Mouse (Mus musculus) MEL (cell line): ENCODE results near the gene Naif1. TPM values are rescaled to one million over a fixed set of nuclear protein-coding genes. Genes with fewer than 3 reads are reported as not detected.

Experiments
- DNase-seq: peaks from one replicate; pipeline ENCODE4 v3.0.0; 2011; ENCODE audit warnings: low read depth, low spot score
- H3K27ac ChIP-seq: 2 replicates; pipeline ENCODE4 v1.5.1; 2012; ENCODE audit warnings: low read depth, mild to moderate bottlenecking, control low read depth, low read length, moderate library complexity; ENCODE audit not compliant: control insufficient read depth
- H3K27me3 ChIP-seq, 2 experiments: fragments of 150-350 bp in 1 of 2; sonication (generic) in 1 of 2; 2 replicates each; pipeline ENCODE4 v1.6.1; 2012; ENCODE audit warnings: low read length in 2 of 2, mild to moderate bottlenecking in 2 of 2, improper control_type of control experiment in 1 of 2, moderate library complexity in 1 of 2; ENCODE audit not compliant: insufficient read depth in 2 of 2, control insufficient read depth in 1 of 2
- H3K36me3 ChIP-seq, 2 experiments: 2 replicates each; pipeline ENCODE4 v1.6.1; 2012 to 2014; ENCODE audit warnings: low read length in 2 of 2, improper control_type of control experiment in 1 of 2, inconsistent platforms in 1 of 2, mild to moderate bottlenecking in 1 of 2; ENCODE audit not compliant: insufficient read depth in 2 of 2, control insufficient read depth in 1 of 2
- H3K4me1 ChIP-seq, 2 experiments: fragments of 150-350 bp in 1 of 2; sonication (generic) in 1 of 2; 2 replicates each; pipeline ENCODE4 v1.6.1; 2012; ENCODE audit warnings: low read length in 2 of 2, improper control_type of control experiment in 1 of 2, mild to moderate bottlenecking in 1 of 2; ENCODE audit not compliant: insufficient read depth in 2 of 2, control insufficient read depth in 1 of 2
- H3K4me3 ChIP-seq, 2 experiments: fragments of 150-350 bp in 1 of 2; sonication (generic) in 1 of 2; 2 replicates each; pipeline ENCODE4 v1.5.1; 2012; ENCODE audit warnings: low read depth in 2 of 2, low read length in 2 of 2, mild to moderate bottlenecking in 2 of 2, moderate library complexity in 2 of 2, control low read depth in 1 of 2, improper control_type of control experiment in 1 of 2; ENCODE audit not compliant: control insufficient read depth in 1 of 2, insufficient read depth in 1 of 2
- H3K79me2 ChIP-seq: 2 replicates; pipeline ENCODE4 v1.6.1; 2012; ENCODE audit warnings: mild to moderate bottlenecking, low read length, moderate library complexity; ENCODE audit not compliant: control insufficient read depth, poor library complexity, insufficient read depth
- H3K9ac ChIP-seq: 2 replicates; pipeline ENCODE4 v1.6.1; 2012; ENCODE audit warnings: low read depth, mild to moderate bottlenecking, control low read depth, low read length, moderate library complexity; ENCODE audit not compliant: control insufficient read depth, poor library complexity, severe bottlenecking
- H3K9me3 ChIP-seq: fragments of 150-350 bp; sonication (generic); replicated peaks from 2 replicates; pipeline ENCODE4 v1.6.1; 2012; ENCODE audit warnings: mild to moderate bottlenecking, low read length, improper control_type of control experiment, moderate library complexity; ENCODE audit not compliant: insufficient read depth
- CHD2 ChIP-seq: IDR thresholded peaks from 2 replicates; pipeline ENCODE4 v1.6.1; 2011; ENCODE audit warnings: low read length, improper control_type of control experiment
- CTCF ChIP-seq, 3 experiments: IDR thresholded peaks in 2 of 3; conservative IDR thresholded peaks in 1 of 3; 2 replicates each; pipeline ENCODE4 v1.5.1; 2011 to 2012; ENCODE audit warnings: low read length in 3 of 3, low read depth in 2 of 3, mild to moderate bottlenecking in 2 of 3, improper control_type of control experiment in 1 of 3, inconsistent platforms in 1 of 3, mixed read lengths in 1 of 3, moderate library complexity in 1 of 3; ENCODE audit not compliant: control insufficient read depth in 1 of 3, insufficient read depth in 1 of 3, poor library complexity in 1 of 3, severe bottlenecking in 1 of 3
- ELF1 ChIP-seq: IDR thresholded peaks from 2 replicates; pipeline ENCODE4 v1.6.1; 2014; ENCODE audit warnings: low read depth, mild to moderate bottlenecking, inconsistent platforms, low read length, improper control_type of control experiment, moderate library complexity
- EP300 ChIP-seq, 2 experiments: IDR thresholded peaks; 2 replicates each; pipeline ENCODE4 v1.6.1; 2011; ENCODE audit warnings: improper control_type of control experiment in 2 of 2, low read length in 2 of 2, low read depth in 1 of 2, mild to moderate bottlenecking in 1 of 2
- GATA1 ChIP-seq: IDR thresholded peaks from 2 replicates; pipeline ENCODE4 v1.6.1; 2011; ENCODE audit warnings: low read depth, low read length, improper control_type of control experiment
- KAT2A ChIP-seq: conservative IDR thresholded peaks from 2 replicates; pipeline ENCODE4 v1.6.1; 2012; ENCODE audit warnings: low read depth, low read length, improper control_type of control experiment, inconsistent platforms
- MAFK ChIP-seq: IDR thresholded peaks from 2 replicates; pipeline ENCODE4 v1.6.1; 2011; ENCODE audit warnings: low read depth, mild to moderate bottlenecking, low read length, improper control_type of control experiment, borderline replicate concordance
- MAX ChIP-seq: IDR thresholded peaks from 2 replicates; pipeline ENCODE4 v1.6.1; 2011; ENCODE audit warnings: low read length, improper control_type of control experiment
- MXI1 ChIP-seq: IDR thresholded peaks from 2 replicates; pipeline ENCODE4 v1.6.1; 2011; ENCODE audit warnings: mild to moderate bottlenecking, low read depth, low read length, improper control_type of control experiment
- NRF1 ChIP-seq: IDR thresholded peaks from 2 replicates; pipeline ENCODE4 v1.6.1; 2014; ENCODE audit warnings: low read depth, mild to moderate bottlenecking, inconsistent platforms, low read length, improper control_type of control experiment, moderate library complexity; ENCODE audit not compliant: poor library complexity, insufficient read depth, severe bottlenecking
- POLR2AphosphoS2 ChIP-seq: IDR thresholded peaks from 2 replicates; pipeline ENCODE4 v1.6.1; 2011; ENCODE audit warnings: low read length, improper control_type of control experiment
- RAD21 ChIP-seq: IDR thresholded peaks from 2 replicates; pipeline ENCODE4 v1.6.1; 2011; ENCODE audit warnings: mild to moderate bottlenecking, low read depth, low read length, improper control_type of control experiment
- RCOR1 ChIP-seq: IDR thresholded peaks from 2 replicates; pipeline ENCODE4 v1.6.1; 2012; ENCODE audit warnings: low read depth, mild to moderate bottlenecking, inconsistent platforms, low read length, improper control_type of control experiment
- SIN3A ChIP-seq: IDR thresholded peaks from 2 replicates; pipeline ENCODE4 v1.6.1; 2012; ENCODE audit warnings: low read length, improper control_type of control experiment, inconsistent platforms
- SMC3 ChIP-seq: IDR thresholded peaks from 2 replicates; pipeline ENCODE4 v1.6.1; 2011; ENCODE audit warnings: low read depth, low read length, improper control_type of control experiment
- TAL1 ChIP-seq: IDR thresholded peaks from 2 replicates; pipeline ENCODE4 v1.6.1; 2012; ENCODE audit warnings: mild to moderate bottlenecking, inconsistent platforms, low read length, moderate library complexity, mixed read lengths
- TBP ChIP-seq: IDR thresholded peaks from 2 replicates; pipeline ENCODE4 v1.8.0; 2011; ENCODE audit warnings: low read depth, low read length, improper control_type of control experiment
- TCF12 ChIP-seq: IDR thresholded peaks from 2 replicates; pipeline ENCODE4 v1.6.1; 2014; ENCODE audit warnings: low read depth, mild to moderate bottlenecking, inconsistent platforms, low read length, improper control_type of control experiment, moderate library complexity
- UBTF ChIP-seq: IDR thresholded peaks from 2 replicates; pipeline ENCODE4 v1.6.1; 2012; ENCODE audit warnings: low read depth, mild to moderate bottlenecking, inconsistent platforms, low read length, improper control_type of control experiment, moderate library complexity, borderline replicate concordance; ENCODE audit not compliant: insufficient read depth
- USF2 ChIP-seq, 2 experiments: IDR thresholded peaks; 2 replicates each; pipeline ENCODE4 v1.6.1; 2011 to 2012; ENCODE audit warnings: improper control_type of control experiment in 2 of 2, low read length in 2 of 2, borderline replicate concordance in 1 of 2, inconsistent platforms in 1 of 2, low read depth in 1 of 2, mild to moderate bottlenecking in 1 of 2; ENCODE audit not compliant: insufficient read depth in 1 of 2
- ZC3H11A ChIP-seq: IDR thresholded peaks from 2 replicates; pipeline ENCODE4 v1.6.1; 2012; ENCODE audit warnings: low read depth, mild to moderate bottlenecking, inconsistent platforms, low read length, improper control_type of control experiment
- polyA plus RNA-seq, 2 experiments: library from polyadenylated mRNA; stranded (reverse) in 1 of 2; unstranded in 1 of 2; fragments of >175 nt in 1 of 2; fragments of >200 nt in 1 of 2; gene quantifications; 2 replicates each; pipeline versions ENCODE4 v1.2.1 to v1.2.4; 2012; ENCODE audit warnings: low replicate concordance in 2 of 2, low read depth in 1 of 2; ENCODE audit not compliant: insufficient read length in 2 of 2, insufficient read depth in 1 of 2, missing spikeins in 1 of 2
- total RNA-seq: library from RNA; depleted of rRNA; stranded (reverse); fragments of 300-350 nt; gene quantifications from 2 replicates; pipeline ENCODE4 v1.2.3, GENCODE M21; 2012

Naif1 gene
- total and polyA plus RNA-seq, 3 experiments = 4.9 to 8.5 TPM; not detected in 1

DNA sequence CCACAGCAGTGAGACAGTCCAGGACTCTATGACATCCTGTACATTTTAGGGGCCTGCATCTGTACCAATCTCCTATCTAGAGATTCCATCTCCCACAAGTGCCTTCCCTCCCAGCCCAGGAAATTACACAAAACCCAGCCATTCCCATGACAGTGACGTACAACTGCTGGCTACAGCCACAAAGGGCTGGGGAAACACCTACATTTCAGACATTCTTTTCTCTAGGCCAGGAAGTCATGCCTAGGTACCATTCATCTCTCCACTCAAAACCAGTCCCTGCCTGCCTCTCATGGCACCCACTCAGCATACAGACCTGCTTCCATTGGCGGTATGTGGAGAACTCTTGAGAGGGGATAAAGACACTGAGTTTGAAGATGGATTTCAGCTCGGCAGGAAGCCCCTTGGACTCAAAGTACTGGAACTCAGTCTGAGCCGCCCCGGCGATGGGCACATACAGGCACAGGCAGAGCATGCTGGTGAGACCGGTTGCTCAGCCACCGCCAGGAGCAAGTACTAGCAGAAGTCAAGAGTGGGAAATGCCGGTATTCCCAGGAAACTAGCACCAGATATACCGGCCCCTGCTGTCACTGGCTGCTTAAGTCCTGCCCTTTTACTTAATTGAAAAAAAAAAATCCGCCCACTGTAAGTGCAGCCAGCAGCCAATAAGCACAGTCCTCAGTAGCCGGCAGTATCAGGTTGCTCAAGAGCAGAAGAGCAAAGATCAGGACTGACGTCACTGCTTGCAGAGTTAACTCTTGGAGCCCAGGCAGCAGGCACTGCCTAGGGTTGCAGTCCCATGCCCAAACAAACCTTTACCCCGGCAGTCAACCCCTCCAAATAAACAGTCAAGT is 26.6 kb upstream of the Naif1 start (continued):
- no peak for TF ChIP-seq ZC3H11A
- no peak for TF ChIP-seq NRF1

DNA sequence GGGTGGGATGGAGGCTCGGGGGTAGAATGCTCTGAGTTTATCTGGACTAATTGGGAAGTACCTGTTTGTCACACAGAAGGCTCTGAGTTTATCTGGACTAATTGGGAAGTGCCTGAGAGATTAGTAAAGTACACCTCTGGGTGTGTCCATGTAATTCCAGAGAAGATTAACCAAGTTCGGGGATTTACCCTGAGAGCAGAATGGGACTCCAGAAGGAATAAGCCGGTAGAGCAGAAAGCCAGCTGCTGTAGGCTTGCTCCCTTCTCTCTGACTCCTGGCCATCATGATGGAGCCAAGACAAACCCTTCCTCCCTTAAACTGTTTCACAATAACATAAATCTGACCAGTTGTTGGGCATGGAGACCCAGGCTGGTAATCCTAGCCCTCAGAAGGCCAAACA is 25.5 kb upstream of the Naif1 start:
- peaks cover 0 to 37% of the 10 kb centered on the region in 2 experiments; a peak in 3 of 4 replicates for H3K36me3 ChIP-seq
- H3K9me3 ChIP-seq = no peaks in the 10 kb centered on the region
- H3K27ac ChIP-seq = no peak overlapping the region
- TF ChIP-seq GATA1 (0 out of 2 replicates have a peak, but pooled peaks have one; percentile 21), EP300 (IDR thresholded peaks at IDR 0.05; ENCODE audit: low read depth in 1 of 2, low read length in 2 of 2) (0 out of 4 replicates have a peak, but pooled peaks of 1 of the 2 experiments have one; percentile 9), TCF12 (no peak), POLR2AphosphoS2 (no peak)
- no peak overlapping the region for H3K9ac ChIP-seq
- H3K79me2 ChIP-seq = peaks cover 17% of the 10 kb centered on the region
- H3K27me3 ChIP-seq = no peaks in the 10 kb centered on the region
- no peak for DNase-seq
- peaks cover 26 to 44% of the 10 kb centered on the region in 2 experiments for H3K4me1 ChIP-seq
- H3K4me3 ChIP-seq = no peak overlapping the region

DNA sequence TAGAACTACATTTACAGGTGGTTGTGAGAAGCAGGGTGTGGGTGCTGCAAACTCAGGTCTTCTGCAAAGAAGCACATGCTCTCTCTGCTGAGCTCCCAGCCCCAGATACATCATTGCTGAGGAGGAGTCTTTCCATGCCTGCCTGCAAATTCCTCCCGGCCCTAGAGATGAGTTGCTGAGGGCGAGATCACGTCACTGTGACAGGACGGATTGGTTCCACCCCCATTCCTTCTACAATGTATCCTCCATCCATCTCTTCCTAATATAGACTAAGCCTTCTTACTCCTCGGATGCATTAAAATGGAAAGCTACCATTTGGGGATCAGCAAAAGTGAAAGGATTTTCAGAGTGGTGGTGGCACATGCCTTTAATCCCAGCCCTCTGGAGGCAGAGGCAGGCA is 24.7 kb upstream of the Naif1 start:
- Histone ChIP-seq H3K27ac (no peak overlapping the region), H3K4me1 (peaks cover 26 to 44% of the 10 kb centered on the region in 2 experiments), H3K4me3 (no peak overlapping the region), H3K36me3 (peaks cover 0 to 37% of the 10 kb centered on the region in 2 experiments; a peak in 2 of 4 replicates), H3K9me3 (no peaks in the 10 kb centered on the region), H3K27me3 (no peaks in the 10 kb centered on the region), H3K9ac (no peak overlapping the region), H3K79me2 (peaks cover 17% of the 10 kb centered on the region)
- TF ChIP-seq RCOR1 (no peak), CTCF (IDR thresholded peaks at IDR 0.05 in 2 of 3, conservative IDR thresholded peaks at IDR 0.05 in 1 of 3; ENCODE audit: control insufficient read depth in 1 of 3, insufficient read depth in 1 of 3, low read depth in 2 of 3, low read length in 3 of 3, poor library complexity in 1 of 3, severe bottlenecking in 1 of 3) (no peak), TBP (no peak), EP300 (IDR thresholded peaks at IDR 0.05; ENCODE audit: low read depth in 1 of 2, low read length in 2 of 2) (no peak), NRF1 (no peak), TCF12 (no peak)
- no peak for DNase-seq

DNA sequence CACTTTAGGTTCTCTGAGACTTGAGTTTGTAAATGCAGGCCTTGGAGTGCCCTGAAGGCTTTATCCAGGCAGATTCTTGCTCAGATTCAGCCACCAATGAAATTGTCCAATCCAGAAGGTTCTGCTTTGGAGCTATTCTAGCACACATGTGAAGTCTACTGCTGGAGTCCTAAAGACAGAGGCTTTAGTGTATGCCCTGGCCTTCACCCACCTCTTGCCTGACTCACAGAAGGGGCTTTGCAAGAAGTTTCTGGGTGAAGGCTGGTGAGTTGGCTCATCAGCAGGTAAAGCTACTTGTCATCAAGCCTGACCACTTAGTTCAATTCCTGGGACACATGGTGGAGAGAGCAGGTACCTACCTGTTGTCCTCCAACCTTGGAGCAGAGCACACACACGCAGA is 24.1 kb upstream of the Naif1 start:
- H3K79me2 ChIP-seq = peaks cover 17% of the 10 kb centered on the region
- H3K27me3 ChIP-seq = no peaks in the 10 kb centered on the region
- H3K4me3 ChIP-seq = no peak overlapping the region
- H3K27ac ChIP-seq = no peak overlapping the region
- no peaks in the 10 kb centered on the region for H3K9me3 ChIP-seq
- peaks cover 26 to 44% of the 10 kb centered on the region in 2 experiments for H3K4me1 ChIP-seq
- no peak overlapping the region for H3K9ac ChIP-seq
- no peak for DNase-seq
- peaks cover 0 to 37% of the 10 kb centered on the region in 2 experiments; a peak in 2 of 4 replicates for H3K36me3 ChIP-seq
- no peak for TF ChIP-seq RAD21
- no peak for TF ChIP-seq SMC3
- TF ChIP-seq TBP = no peak
- TF ChIP-seq MAFK = no peak
- TF ChIP-seq ELF1 = no peak
- TF ChIP-seq KAT2A = no peak
- no peak for TF ChIP-seq RCOR1
- no peak for TF ChIP-seq MAX
- TF ChIP-seq NRF1 = no peak
- no peak for TF ChIP-seq TAL1
- TF ChIP-seq MXI1 = no peak
- no peak for TF ChIP-seq SIN3A
- no peak for TF ChIP-seq CHD2
- TF ChIP-seq USF2 (IDR thresholded peaks at IDR 0.05; ENCODE audit: borderline replicate concordance in 1 of 2, insufficient read depth in 1 of 2, low read depth in 1 of 2, low read length in 2 of 2) = no peak
- no peak for TF ChIP-seq UBTF
